Comparison of ENCODE assay signal across 12 mouse cellular contexts in the genomic region with DNA sequence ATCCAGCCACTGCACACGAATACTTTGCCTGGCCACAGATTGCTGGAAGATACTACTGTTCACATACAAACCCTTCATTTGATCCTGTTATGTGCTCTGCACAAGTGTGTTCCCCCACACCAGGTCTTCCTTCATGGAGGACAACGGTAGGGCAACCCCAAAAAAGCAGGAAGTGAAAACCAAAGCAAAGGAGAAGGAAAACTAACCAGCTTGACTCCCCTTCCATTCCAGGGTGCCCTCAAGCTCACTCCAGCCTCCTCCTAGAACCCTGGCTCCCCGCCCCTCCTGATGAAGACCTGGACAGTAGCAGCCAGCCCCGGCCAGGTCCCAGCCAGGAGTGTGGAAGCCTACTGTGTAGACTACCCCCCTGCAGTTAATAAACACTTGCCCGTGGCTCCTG. TPM values are rescaled to one million over a fixed set of nuclear protein-coding genes. Genes with fewer than 3 reads are reported as not detected.
"Had no signal": no experiment of that assay in that cellular context is flagged by ENCODE, and none has a peak within 500 bp of the region (broad histone marks: within the 10 kb centered on the region; RNA-seq: fewer than 3 reads in every experiment).

No protein-coding gene starts in this region.

- DNase-seq: retina, postnatal 1 day; right cerebral cortex, adult 18-20 months; right cerebral cortex, postnatal 14 days; right cerebral cortex, postnatal 25 days; right cerebral cortex, postnatal 4 days; spleen, adult 18-20 months; thymus, adult 18-20 months; thymus, adult 2 months; thymus, postnatal 14 days; thymus, postnatal 25 days; thymus, postnatal 36 days had no signal

RNA-seq across cellular contexts. Expression of a gene that starts 3.6 kb away (rescaled TPM):
- total RNA-seq: neutrophil, adult 5-6 weeks had no signal

RNA-seq across cellular contexts. Expression of a gene that starts 29.3 kb away (rescaled TPM):
- total RNA-seq: neutrophil, adult 5-6 weeks had no signal

RNA-seq across cellular contexts. Expression of a gene that starts 37.7 kb away (rescaled TPM):
- total RNA-seq: neutrophil, adult 5-6 weeks had no signal

RNA-seq across cellular contexts. Expression of a gene that starts 57.5 kb away (rescaled TPM):
- total RNA-seq: neutrophil, adult 5-6 weeks had no signal
